Mouse (Mus musculus): ENCODE data around the gene Cox7a1.
A peak's percentile ranks its signal among the peaks of the same experiment; 100 is the strongest.
"Not testable (repeated sequence)": the region's sequence is repeated elsewhere in the genome, so short reads cannot be mapped to it uniquely, and the experiment has no call there.

Gene Cox7a1

GRCm38 (mm10) chr7:30193581-30194100, 9.7 kb downstream of the Cox7a1 start:
- peak; percentile 80 to 86 for DNase-seq

GRCm38 (mm10) chr7:30194101-30194831, 10.3 kb downstream of the Cox7a1 start:
- DNase-seq: peak in 1 of 2 experiments; percentile 30

- DNase-seq: peak; percentile 94 to 95
These were observed 10.9 kb downstream of the Cox7a1 start for GRCm38 (mm10) chr7:30194884-30195283.

- no peak for DNase-seq
These were observed 11.5 kb downstream of the Cox7a1 start for GRCm38 (mm10) chr7:30195461-30195860.

- DNase-seq: no peak
These were observed 12.2 kb downstream of the Cox7a1 start for GRCm38 (mm10) chr7:30196171-30196570.

GRCm38 (mm10) chr7:30197592-30198129, 13.7 kb downstream of the Cox7a1 start:
- no peak for DNase-seq

- DNase-seq: peak; percentile 58 to 61
These were observed 14.6 kb downstream of the Cox7a1 start, which contains the start of gene Capns1 for GRCm38 (mm10) chr7:30198481-30198971. TSS of gene Capns1 (minus strand) at chr7:30198811.

GRCm38 (mm10) chr7:30199498-30200139, 15.7 kb downstream of the Cox7a1 start:
- no peak for DNase-seq

GRCm38 (mm10) chr7:30200200-30200599, 16.3 kb downstream of the Cox7a1 start:
- no peak for DNase-seq

- DNase-seq: not testable (repeated sequence)
These were observed 16.7 kb downstream of the Cox7a1 start for GRCm38 (mm10) chr7:30200661-30201060.

GRCm38 (mm10) chr7:30202895-30203690, 19.1 kb downstream of the Cox7a1 start:
- no peak for DNase-seq

- no peak for DNase-seq
These were observed 20.4 kb downstream of the Cox7a1 start for GRCm38 (mm10) chr7:30204380-30204779.

- DNase-seq: peak; percentile 55 to 79
These were observed 21.4 kb downstream of the Cox7a1 start for GRCm38 (mm10) chr7:30205383-30205782.

GRCm38 (mm10) chr7:30206364-30206763, 22.4 kb downstream of the Cox7a1 start:
- not testable (repeated sequence) for DNase-seq

- DNase-seq: no peak
These were observed 27.1 kb downstream of the Cox7a1 start for GRCm38 (mm10) chr7:30211025-30211424.

- DNase-seq: no peak
These were observed 29.9 kb downstream of the Cox7a1 start for GRCm38 (mm10) chr7:30213881-30214280.

GRCm38 (mm10) chr7:30215875-30216274, 31.9 kb downstream of the Cox7a1 start:
- DNase-seq: peak; percentile 58 to 76

- DNase-seq: peak; percentile 62 to 67
These were observed 32.8 kb downstream of the Cox7a1 start for GRCm38 (mm10) chr7:30216723-30217151.

- DNase-seq: no peak
These were observed 33.3 kb downstream of the Cox7a1 start for GRCm38 (mm10) chr7:30217277-30217676.

GRCm38 (mm10) chr7:30219293-30220007, 35.5 kb downstream of the Cox7a1 start:
- DNase-seq: peak; percentile 70 to 76

GRCm38 (mm10) chr7:30220008-30220356, 36.0 kb downstream of the Cox7a1 start:
- peak; percentile 51 to 54 for DNase-seq

- DNase-seq: no peak
These were observed 37.5 kb downstream of the Cox7a1 start for GRCm38 (mm10) chr7:30221433-30221832.
